In the genomic region with DNA sequence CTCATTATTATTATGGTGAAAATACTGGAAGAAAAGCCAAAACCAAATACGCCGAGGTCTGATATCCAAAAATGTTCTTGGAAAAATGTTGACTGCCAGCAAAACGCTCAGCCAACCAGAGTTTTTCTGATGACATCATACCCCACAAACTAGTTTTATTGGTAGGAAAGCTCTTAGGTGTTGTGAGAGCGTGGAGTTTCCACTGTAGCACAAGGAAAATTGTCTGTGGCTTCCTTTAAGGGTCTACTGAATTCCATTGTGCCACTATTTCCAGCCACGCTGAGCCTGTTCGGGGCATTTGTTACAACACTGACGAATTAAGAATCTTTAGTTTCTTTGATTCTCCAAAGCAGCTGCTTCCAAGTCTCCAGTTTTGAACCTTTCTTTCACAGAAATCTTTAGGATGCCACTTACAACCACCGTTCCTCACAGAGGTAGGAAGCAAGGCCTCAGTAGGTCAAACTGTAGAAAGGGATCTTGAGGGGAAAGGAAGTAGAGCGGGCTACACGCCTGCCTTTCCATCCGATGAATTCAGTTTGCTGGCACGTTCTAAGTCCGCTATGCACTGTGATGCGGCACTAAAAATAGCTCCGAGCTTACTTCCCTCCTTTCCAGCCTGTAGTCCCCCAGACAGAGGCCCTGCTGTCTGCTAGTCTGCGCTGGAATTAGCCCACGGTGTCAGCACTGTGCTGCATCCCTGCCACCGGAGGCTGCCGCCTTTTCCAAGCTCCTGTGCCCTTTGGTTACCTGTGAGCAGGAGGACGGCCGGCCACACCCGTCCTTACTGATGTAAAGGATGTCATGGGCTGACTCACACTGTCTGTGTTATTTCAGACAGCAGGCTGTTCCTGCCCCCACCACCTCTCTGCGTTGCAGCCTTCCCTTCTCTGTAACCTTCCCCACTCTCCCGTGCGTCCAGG, we compare ENCODE assay signal across 7 mouse cellular contexts.
A peak's percentile ranks its signal among the peaks of the same experiment; 100 is the strongest.
DNase-seq lines count a peak whose midpoint lies in the region; ATAC-seq lines count a peak whose summit lies in the region.

No protein-coding gene starts in this region.

- peak overlapping the region; percentile 30; the same call in 1 of the 2 replicates for H3K4me2 ChIP-seq in kidney, embryonic 16.5 days (replicated peaks; ENCODE audit: low read depth, low read length)
- 0 out of 2 replicates have a peak overlapping the region, but pooled peaks have one; percentile 17 for H3K4me2 ChIP-seq in liver, embryonic 13.5 days
- peak overlapping the region; percentile 40 for H3K4me2 ChIP-seq in stomach, embryonic 15.5 days

- no peaks in the 10 kb centered on the region for H3K27me3 ChIP-seq in kidney, embryonic 16.5 days (ENCODE audit: insufficient read depth, low read length)
- peaks cover 2% of the 10 kb centered on the region; the same call in 1 of the 2 replicates for H3K27me3 ChIP-seq in liver, embryonic 13.5 days
- no peaks in the 10 kb centered on the region for H3K27me3 ChIP-seq in stomach, embryonic 15.5 days (replicated peaks)

- H3K4me3 ChIP-seq in kidney, embryonic 16.5 days (ENCODE audit: low read length): no peak overlapping the region
- H3K4me3 ChIP-seq in liver, embryonic 13.5 days (replicated peaks): no peak overlapping the region
- H3K4me3 ChIP-seq in stomach, embryonic 15.5 days (replicated peaks): no peak overlapping the region

- peak overlapping the region; percentile 44 for H3K9ac ChIP-seq in kidney, embryonic 16.5 days (replicated peaks; ENCODE audit: low read length)
- no peak overlapping the region for H3K9ac ChIP-seq in liver, embryonic 13.5 days
- no peak overlapping the region for H3K9ac ChIP-seq in stomach, embryonic 15.5 days

- H3K9me3 ChIP-seq in kidney, embryonic 16.5 days (ENCODE audit: low read length): no peaks in the 10 kb centered on the region
- no peaks in the 10 kb centered on the region for H3K9me3 ChIP-seq in liver, embryonic 13.5 days (replicated peaks)
- H3K9me3 ChIP-seq in stomach, embryonic 15.5 days: no peaks in the 10 kb centered on the region

- peaks cover 28% of the 10 kb centered on the region for H3K4me1 ChIP-seq in kidney, embryonic 16.5 days (ENCODE audit: insufficient read depth, low read length)
- H3K4me1 ChIP-seq in liver, embryonic 13.5 days (replicated peaks): peaks cover 17% of the 10 kb centered on the region
- peaks cover 14% of the 10 kb centered on the region for H3K4me1 ChIP-seq in stomach, embryonic 15.5 days

- H3K36me3 ChIP-seq in kidney, embryonic 16.5 days (ENCODE audit: insufficient read depth, low read length): no peaks in the 10 kb centered on the region
- no peaks in the 10 kb centered on the region for H3K36me3 ChIP-seq in liver, embryonic 13.5 days
- H3K36me3 ChIP-seq in stomach, embryonic 15.5 days: no peaks in the 10 kb centered on the region

- DNase-seq in retina, postnatal 1 day: peak; percentile 57
- DNase-seq in retina, embryonic 14.5 days (ENCODE audit: low spot score): no peak
- peak; percentile 42 to 49 for DNase-seq in frontal cortex, postnatal 10 days (ENCODE audit: low spot score in 2 of 2)
- peak; percentile 5 for DNase-seq in liver, embryonic 13.5 days
- no peak for DNase-seq in spleen, postnatal 36 days (ENCODE audit: low spot score in 2 of 2)

- peak; percentile 53 for ATAC-seq in kidney, embryonic 16.5 days (ENCODE audit: low FRiP score, low TSS enrichment)
- ATAC-seq in liver, embryonic 13.5 days (ENCODE audit: low read depth): no peak; the same call in 1 of the 2 replicates
- peak; percentile 36; the same call in 1 of the 2 replicates for ATAC-seq in stomach, embryonic 15.5 days (ENCODE audit: insufficient read depth, low FRiP score, low read depth)

- 41% methylated on average over 25 of the region's 25 CpGs for WGBS in kidney, embryonic 16.5 days
- whole genome bisulfite sequencing in liver, embryonic 13.5 days (ENCODE audit: insufficient replicate concordance): 24% methylated on average over 25 of the region's 25 CpGs
- WGBS in stomach, embryonic 15.5 days: 28% methylated on average over 25 of the region's 25 CpGs

- H3K27ac ChIP-seq in kidney, embryonic 16.5 days (ENCODE audit: low read length): peak overlapping the region; percentile 11
- H3K27ac ChIP-seq in liver, embryonic 13.5 days: no peak overlapping the region
- H3K27ac ChIP-seq in stomach, embryonic 15.5 days: peak overlapping the region; percentile 72

Comparison
In these comparisons a context has a peak if more than half of its experiments do, and no peak if none do; other contexts are left out.
1. DNase-seq: peak in retina, postnatal 1 day (single experiment), frontal cortex, postnatal 10 days (2 of 2) and liver, embryonic 13.5 days (single experiment); none in retina, embryonic 14.5 days (single experiment) and spleen, postnatal 36 days (0 of 2).
2. Peak in every context shown above with its lines, with median percentiles within 50 percentile points of each other: H3K4me2 ChIP-seq.